Mouse (Mus musculus) CH12.LX (cell line): ENCODE measurements around the gene Dnah11. TPM values are rescaled to one million over a fixed set of nuclear protein-coding genes. Genes with fewer than 3 reads are reported as not detected.
A peak's percentile ranks its signal among the peaks of the same experiment; 100 is the strongest.
"Not testable (repeated sequence)": the region's sequence is repeated elsewhere in the genome, so short reads cannot be mapped to it uniquely, and the experiment has no call there.

ENCODE experiments used
- DNase-seq: peaks from one replicate; pipeline ENCODE4 v3.0.0-alpha.2; 2013; ENCODE audit errors: extremely low read depth
- H3K27ac ChIP-seq: 2 replicates; pipeline ENCODE4 v1.5.1; 2012; ENCODE audit warnings: low read depth, mild to moderate bottlenecking, control low read depth, moderate library complexity; ENCODE audit not compliant: insufficient read depth
- H3K27me3 ChIP-seq: replicated peaks from 2 replicates; pipeline ENCODE3; 2012; ENCODE audit warnings: inconsistent platforms
- H3K36me3 ChIP-seq, 2 experiments: replicated peaks in 1 of 2; 2 replicates each; pipeline versions ENCODE3 to v1.6.1; 2012; ENCODE audit warnings: inconsistent platforms in 1 of 2, low read length in 1 of 2, mild to moderate bottlenecking in 1 of 2, mixed read lengths in 1 of 2, moderate library complexity in 1 of 2; ENCODE audit not compliant: control insufficient read depth in 1 of 2, insufficient read depth in 1 of 2
- H3K4me1 ChIP-seq, 2 experiments: 2 replicates each; pipeline ENCODE4 v1.6.1; 2012; ENCODE audit warnings: inconsistent platforms in 1 of 2, moderate library complexity in 1 of 2; ENCODE audit not compliant: insufficient read depth in 2 of 2, control insufficient read depth in 1 of 2
- H3K4me2 ChIP-seq: 2 replicates; pipeline ENCODE4 v1.6.1; 2012; ENCODE audit warnings: low read depth, mild to moderate bottlenecking, control low read depth; ENCODE audit not compliant: poor library complexity, insufficient read depth, severe bottlenecking
- H3K4me3 ChIP-seq, 3 experiments: fragments of 150-350 bp in 1 of 3; sonication (generic) in 1 of 3; replicated peaks in 1 of 3; 2 replicates each; pipeline versions ENCODE3 to v1.5.1; 2011 to 2012; ENCODE audit warnings: low read depth in 2 of 3, low read length in 2 of 3, mild to moderate bottlenecking in 2 of 3, moderate library complexity in 2 of 3, control low read depth in 1 of 3, improper control_type of control experiment in 1 of 3, inconsistent platforms in 1 of 3, mixed read lengths in 1 of 3; ENCODE audit not compliant: poor library complexity in 1 of 3
- H3K79me2 ChIP-seq: replicated peaks from 2 replicates; pipeline ENCODE4 v1.6.1; 2012; ENCODE audit warnings: mild to moderate bottlenecking, moderate library complexity; ENCODE audit not compliant: control insufficient read depth, poor library complexity, insufficient read depth, severe bottlenecking; ENCODE audit errors: extremely low read depth
- H3K9ac ChIP-seq: 2 replicates; pipeline ENCODE4 v1.6.1; 2012; ENCODE audit warnings: low read depth, mild to moderate bottlenecking, control low read depth, moderate library complexity; ENCODE audit not compliant: insufficient read depth
- H3K9me3 ChIP-seq: replicated peaks from 2 replicates; pipeline ENCODE3; 2012; ENCODE audit warnings: low read length, inconsistent platforms, mixed read lengths
- BHLHE40 ChIP-seq: IDR thresholded peaks from 2 replicates; pipeline ENCODE4 v1.6.1; 2011; ENCODE audit warnings: mild to moderate bottlenecking, low read depth, low read length, improper control_type of control experiment
- E2F4 ChIP-seq: IDR thresholded peaks from 2 replicates; pipeline ENCODE4 v1.6.1; 2011; ENCODE audit warnings: low read depth, low read length, improper control_type of control experiment; ENCODE audit not compliant: insufficient replicate concordance
- MAX ChIP-seq: IDR thresholded peaks from 2 replicates; pipeline ENCODE4 v1.6.1; 2011; ENCODE audit warnings: low read length, improper control_type of control experiment
- MAZ ChIP-seq: IDR thresholded peaks from 2 replicates; pipeline ENCODE4 v1.6.1; 2012; ENCODE audit warnings: low read depth, mild to moderate bottlenecking, inconsistent platforms, low read length, improper control_type of control experiment, moderate library complexity
- MEF2A ChIP-seq: IDR thresholded peaks from 2 replicates; pipeline ENCODE4 v1.6.1; 2014; ENCODE audit warnings: low read depth, mild to moderate bottlenecking, inconsistent platforms, low read length, improper control_type of control experiment, borderline replicate concordance
- MYC ChIP-seq: IDR thresholded peaks from 2 replicates; pipeline ENCODE4 v1.6.1; 2011; ENCODE audit warnings: low read depth, mild to moderate bottlenecking, improper control_type of control experiment, low read length
- PAX5 ChIP-seq: IDR thresholded peaks from 2 replicates; pipeline ENCODE4 v1.6.1; 2012; ENCODE audit warnings: low read length, inconsistent platforms, mixed read lengths
- RAD21 ChIP-seq: IDR thresholded peaks from 2 replicates; pipeline ENCODE4 v1.6.1; 2011; ENCODE audit warnings: low read depth, mild to moderate bottlenecking, low read length, improper control_type of control experiment, moderate library complexity
- RCOR1 ChIP-seq: conservative IDR thresholded peaks from 2 replicates; pipeline ENCODE4 v1.6.1; 2012; ENCODE audit warnings: low read depth, mild to moderate bottlenecking, inconsistent platforms, low read length, improper control_type of control experiment
- TCF12 ChIP-seq: IDR thresholded peaks from 2 replicates; pipeline ENCODE4 v1.6.1; 2014; ENCODE audit warnings: low read depth, mild to moderate bottlenecking, inconsistent platforms, low read length, improper control_type of control experiment
- USF1 ChIP-seq: IDR thresholded peaks from 2 replicates; pipeline ENCODE4 v1.6.1; 2014; ENCODE audit warnings: low read depth, mild to moderate bottlenecking, inconsistent platforms, low read length, improper control_type of control experiment
- ZNF384 ChIP-seq: IDR thresholded peaks from 2 replicates; pipeline ENCODE4 v1.6.1; 2012; ENCODE audit warnings: low read depth, low read length, improper control_type of control experiment, inconsistent platforms
- dilution Hi-C: fragments of 300-500 bp; cut with MboI; formaldehyde crosslinking; loops from 2 replicates; pipeline ENCODE4 v1.14.3; 2020; ENCODE audit warnings: low sequenced_read_pairs; ENCODE audit not compliant: extremely low pct_unique_long_range_greater_than_20kb, extremely low pct_ligation_motif_present
- in situ Hi-C: fragments of 300-500 bp; cut with MboI; formaldehyde crosslinking; loops from 3 replicates; pipeline ENCODE4 v1.14.3; 2019; ENCODE audit warnings: low sequenced_read_pairs, low pct_ligation_motif_present, low pct_unique_long_range_greater_than_20kb, mixed read lengths
- polyA plus RNA-seq: library from polyadenylated mRNA; unstranded; fragments of >175 nt; gene quantifications from 2 replicates; pipeline ENCODE4 v1.2.1, GENCODE M21; 2012; ENCODE audit warnings: low read depth; ENCODE audit not compliant: insufficient read length
- total RNA-seq, 2 experiments: library from RNA; depleted of rRNA; stranded (reverse); fragments of 300-350 nt in 1 of 2; fragments of >200 nt in 1 of 2; gene quantifications; 2 replicates each; pipeline ENCODE4 v1.2.3; 2012 to 2014

Dnah11 gene
- total and polyA plus RNA-seq, 3 experiments = 0.85 to 2.5 (median 1.2) TPM

DNA sequence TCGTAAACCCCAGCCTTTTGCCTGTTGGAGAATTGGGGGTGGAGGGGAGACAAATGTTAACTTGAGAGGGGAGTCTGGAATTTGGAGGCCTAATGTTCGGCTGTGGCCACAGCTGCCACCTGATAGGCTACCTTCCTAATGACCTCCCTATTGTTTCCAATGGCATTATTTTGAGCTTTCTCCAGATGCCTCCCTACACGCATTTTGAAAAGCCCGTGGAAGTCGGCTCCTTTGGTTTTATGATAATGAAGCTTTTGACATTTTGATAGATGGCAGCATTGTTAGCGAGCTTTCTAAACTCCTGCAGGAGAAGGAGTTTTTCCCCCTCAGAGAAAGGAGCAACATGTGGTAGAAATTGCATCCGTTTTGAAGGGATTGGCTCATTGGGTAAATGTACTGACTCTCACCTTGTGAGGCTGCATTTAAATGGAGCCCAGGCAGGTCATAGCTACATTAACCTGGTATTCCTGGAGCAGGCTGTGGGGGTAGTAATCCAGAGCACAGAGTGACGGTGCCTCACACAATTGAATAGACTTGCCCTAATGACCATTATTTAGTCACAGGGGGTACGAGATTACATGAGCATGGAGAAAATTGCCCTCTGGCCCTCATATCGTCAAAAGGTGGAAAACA, 284.1 kb downstream of the Dnah11 start:
- TF ChIP-seq RCOR1 (no peak), MEF2A (no peak), USF1 (no peak), BHLHE40 (no peak), RAD21 (no peak), MAX (no peak), TCF12 (no peak), E2F4 (no peak)
- Histone ChIP-seq H3K9ac (no peak overlapping the region), H3K79me2 (no peaks in the 10 kb centered on the region), H3K27ac (no peak overlapping the region), H3K36me3 (peaks cover 0 to 3% of the 10 kb centered on the region in 2 experiments), H3K27me3 (no peaks in the 10 kb centered on the region), H3K4me1 (peaks cover 6 to 16% of the 10 kb centered on the region in 2 experiments), H3K9me3 (no peaks in the 10 kb centered on the region), H3K4me2 (no peak overlapping the region), H3K4me3 (no peak overlapping the region)
- in situ Hi-C loops = no loop called here
- no peak for DNase-seq
- dilution Hi-C loops = no loop called here

DNA sequence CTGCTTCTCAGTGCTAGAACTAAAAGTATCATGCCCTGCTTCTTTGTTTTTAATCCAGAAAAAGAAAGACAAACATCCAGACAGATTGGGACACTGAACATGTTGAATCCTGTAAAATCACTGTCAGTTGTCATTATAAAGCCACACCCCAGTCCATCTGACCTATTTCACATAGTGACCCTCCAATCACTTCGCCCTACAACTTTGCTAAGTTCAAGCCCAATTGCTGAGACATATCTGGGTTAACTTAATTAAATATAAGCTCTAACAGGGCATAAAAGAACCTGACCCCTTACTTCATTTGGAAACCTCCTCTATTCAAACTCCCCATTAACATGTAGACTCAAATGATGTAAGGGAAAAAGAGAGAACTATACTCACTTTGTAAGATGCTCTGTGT, 287.4 kb downstream of the Dnah11 start:
- Histone ChIP-seq H3K27me3 (no peaks in the 10 kb centered on the region), H3K9me3 (no peaks in the 10 kb centered on the region), H3K79me2 (no peaks in the 10 kb centered on the region), H3K27ac (no peak overlapping the region), H3K4me1 (peaks cover 7 to 17% of the 10 kb centered on the region in 2 experiments)
- dilution Hi-C loops = no loop called here
- DNase-seq = no peak
- TF ChIP-seq MYC = no peak
- TF ChIP-seq MAZ = no peak
- TF ChIP-seq TCF12 = no peak
- TF ChIP-seq PAX5 = no peak
- TF ChIP-seq, all 38 proteins: peak for 0
- in situ Hi-C loops = no loop called here
- Histone ChIP-seq H3K9ac (no peak overlapping the region), H3K36me3 (peaks cover 0 to 3% of the 10 kb centered on the region in 2 experiments), H3K4me2 (no peak overlapping the region), H3K4me3 (no peak overlapping the region)

DNA sequence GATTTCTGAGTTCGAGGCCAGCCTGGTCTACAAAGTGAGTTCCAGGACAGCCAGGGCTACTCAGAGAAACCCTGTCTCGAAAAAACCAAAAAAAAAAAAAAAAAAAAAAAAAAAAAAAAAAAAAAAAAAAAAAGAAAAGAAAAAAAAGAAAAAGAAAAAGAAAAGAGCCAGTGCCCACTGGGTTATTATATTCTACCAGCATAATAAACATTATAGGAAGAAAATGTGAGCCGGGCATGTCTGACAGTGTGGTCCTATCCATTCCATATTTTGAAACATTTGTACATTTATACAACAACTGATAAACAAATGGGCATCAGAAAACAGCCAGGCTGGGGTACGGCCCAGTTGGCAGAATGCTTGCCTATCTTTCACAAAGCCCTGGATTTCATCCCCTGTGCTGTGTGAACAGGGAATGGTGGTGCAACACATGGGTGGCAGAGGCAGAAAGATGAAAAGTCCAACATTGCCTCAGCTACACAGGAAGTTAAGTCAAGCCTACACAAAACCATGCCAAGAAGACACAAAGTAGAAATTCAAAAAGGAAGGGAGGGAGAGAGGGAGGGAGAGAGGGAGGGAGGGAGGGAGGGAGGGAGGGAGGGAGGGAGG, 293.5 kb downstream of the Dnah11 start:
- H3K9me3 ChIP-seq, H3K4me2 ChIP-seq, H3K79me2 ChIP-seq, H3K27ac ChIP-seq, H3K36me3 ChIP-seq, dilution Hi-C loops, H3K27me3 ChIP-seq, H3K9ac ChIP-seq, H3K4me3 ChIP-seq, H3K4me1 ChIP-seq, in situ Hi-C loops, DNase-seq: not testable (repeated sequence)
- TF ChIP-seq ZNF384 = peak; percentile 61
